Mouse (Mus musculus) spleen, postnatal 4 days (tissue): ENCODE measurements around the gene Exoc3l.
A peak's percentile ranks its signal among the peaks of the same experiment; 100 is the strongest.
"Not testable (repeated sequence)": the region's sequence is repeated elsewhere in the genome, so short reads cannot be mapped to it uniquely, and the experiment has no call there.

Experiments used
- DNase-seq, 2 experiments: peaks; one replicate each; pipeline ENCODE4 v3.0.0; 2022; ENCODE audit warnings: low spot score in 2 of 2

Gene Exoc3l

DNA sequence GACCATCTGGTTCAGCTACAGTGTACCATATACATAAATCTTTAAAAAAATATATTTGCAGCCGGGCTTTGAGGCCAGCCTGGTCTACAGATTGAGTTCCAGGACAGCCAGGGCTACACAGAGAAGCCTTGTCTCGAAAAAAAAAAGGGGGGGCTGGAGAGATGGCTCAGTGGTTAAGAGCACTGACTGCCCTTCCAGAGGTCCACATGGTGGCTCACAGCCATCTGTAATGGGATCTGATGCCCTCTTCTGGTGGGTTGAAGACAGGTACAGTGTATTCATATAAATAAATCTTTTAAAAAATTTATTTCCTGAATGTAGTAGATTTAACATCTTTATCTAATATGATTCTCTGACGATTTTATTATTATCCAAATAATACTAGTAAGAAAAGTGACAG lies 4.1 kb downstream of the Exoc3l start:
- peak in 1 of 2 experiments; percentile 13 for DNase-seq

- not testable (repeated sequence) for DNase-seq
Observed at GRCm38 (mm10) chr8:105291364-105291763, 4.5 kb downstream of the Exoc3l start.

- peak; percentile 91 to 99 for DNase-seq
Observed at GRCm38 (mm10) chr8:105290554-105291314, 5.2 kb downstream of the Exoc3l start.

DNA sequence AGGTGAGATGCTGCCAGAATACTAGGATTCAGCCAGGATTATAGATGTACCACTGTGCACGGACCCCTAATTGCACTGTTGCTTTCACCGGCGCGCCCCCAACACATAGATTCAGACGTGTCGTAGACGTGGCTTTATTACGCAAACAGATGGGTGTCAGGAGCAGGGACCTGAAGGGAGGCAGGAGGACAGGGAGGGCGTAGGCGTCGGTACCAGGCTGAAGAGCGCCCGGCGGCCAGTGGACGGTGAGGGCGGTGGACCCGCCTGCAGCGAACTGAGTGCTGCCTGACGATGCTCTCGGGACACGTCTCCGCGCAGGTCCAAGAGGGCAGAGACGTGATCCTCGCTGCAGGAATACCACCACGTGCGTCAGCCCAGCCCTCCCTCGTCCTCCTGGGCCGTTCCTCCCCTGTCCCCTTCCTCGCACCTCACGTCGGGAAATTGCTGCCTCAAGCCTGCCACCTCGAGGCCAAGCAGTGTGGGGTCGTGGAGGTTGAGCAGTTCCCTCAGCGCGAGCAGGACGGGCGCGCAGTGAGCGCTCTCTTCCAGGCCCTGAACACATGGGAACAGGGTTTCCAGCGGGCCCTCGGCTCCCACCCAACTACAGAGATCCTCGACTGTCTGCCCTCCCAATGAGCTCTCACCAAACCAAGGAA lies 6.0 kb downstream of the Exoc3l start, which contains the start of gene 4931428F04Rik:
TSS of gene 4931428F04Rik (minus strand) at position 60 of the 656 bp plus-strand sequence.
- no peak for DNase-seq

- DNase-seq = peak; percentile 91 to 95
Observed at GRCm38 (mm10) chr8:105288958-105289732, 6.8 kb downstream of the Exoc3l start.

DNA sequence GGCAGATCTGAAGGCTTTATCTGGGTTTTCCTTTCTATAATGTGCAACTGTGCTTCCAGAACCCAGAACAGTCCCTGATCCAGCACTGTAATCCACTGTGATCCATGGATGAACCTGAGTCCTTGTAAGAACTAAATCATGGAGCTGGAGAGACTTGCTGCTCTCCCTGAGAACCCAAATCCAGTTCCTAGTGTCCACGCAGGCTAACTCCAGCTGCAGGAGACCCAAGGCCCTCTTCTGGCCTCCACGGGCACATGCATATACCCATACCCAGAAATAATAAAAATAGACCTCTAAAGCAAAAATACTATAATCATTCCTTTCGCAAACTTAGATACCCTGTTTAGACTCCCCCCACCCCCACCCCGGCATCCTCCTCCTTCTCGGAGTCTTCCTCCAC lies 7.7 kb downstream of the Exoc3l start:
- DNase-seq = no peak

- DNase-seq = no peak
Observed at GRCm38 (mm10) chr8:105286907-105287306, 9.0 kb downstream of the Exoc3l start.

GRCm38 (mm10) chr8:105285514-105285913 lies 10.4 kb downstream of the Exoc3l start:
- DNase-seq = peak in 1 of 2 experiments; percentile 12

GRCm38 (mm10) chr8:105283074-105283473 lies 12.8 kb downstream of the Exoc3l start:
- DNase-seq = peak; percentile 55 to 82

- no peak for DNase-seq
Observed at GRCm38 (mm10) chr8:105282239-105282638, 13.7 kb downstream of the Exoc3l start.

- DNase-seq = no peak
Observed at GRCm38 (mm10) chr8:105281821-105282220, 14.1 kb downstream of the Exoc3l start.

DNA sequence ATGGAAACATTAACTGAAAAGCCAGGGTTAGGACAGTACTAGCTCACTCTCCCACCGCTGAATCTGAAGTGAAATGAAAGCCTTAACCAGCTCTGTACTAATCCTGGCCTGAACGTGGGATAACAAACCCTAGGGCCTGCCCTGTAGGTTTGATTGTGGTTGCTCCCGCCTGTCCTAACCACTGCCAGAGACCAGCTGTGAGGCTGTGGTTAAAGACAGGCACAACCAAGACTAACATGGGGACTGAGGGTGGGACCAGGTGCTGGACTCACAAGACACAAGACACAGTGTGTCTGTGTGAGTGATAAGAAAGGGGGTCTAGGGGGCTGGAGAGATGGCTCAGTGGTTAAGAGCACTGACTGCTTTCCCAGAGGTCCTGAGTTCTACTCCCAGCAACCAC lies 15.3 kb downstream of the Exoc3l start:
- no peak for DNase-seq

DNA sequence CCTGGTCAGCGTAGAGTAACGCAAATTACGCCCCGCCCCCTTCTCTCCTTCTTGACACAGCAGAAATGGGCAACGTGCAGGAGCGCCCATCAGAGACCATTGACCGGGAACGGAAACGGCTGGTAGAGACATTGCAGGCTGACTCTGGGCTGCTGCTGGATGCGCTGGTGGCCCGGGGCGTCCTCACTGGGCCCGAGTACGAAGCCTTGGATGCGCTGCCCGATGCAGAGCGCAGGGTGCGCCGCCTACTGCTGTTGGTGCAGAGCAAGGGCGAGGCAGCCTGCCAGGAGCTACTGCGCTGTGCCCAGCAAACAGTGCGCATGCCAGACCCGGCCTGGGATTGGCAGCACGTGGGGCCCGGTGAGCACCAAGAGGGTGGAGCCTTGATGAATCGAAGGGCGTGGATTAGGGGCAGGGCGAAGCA lies 17.0 kb downstream of the Exoc3l start:
- DNase-seq = peak; percentile 55 to 73

DNA sequence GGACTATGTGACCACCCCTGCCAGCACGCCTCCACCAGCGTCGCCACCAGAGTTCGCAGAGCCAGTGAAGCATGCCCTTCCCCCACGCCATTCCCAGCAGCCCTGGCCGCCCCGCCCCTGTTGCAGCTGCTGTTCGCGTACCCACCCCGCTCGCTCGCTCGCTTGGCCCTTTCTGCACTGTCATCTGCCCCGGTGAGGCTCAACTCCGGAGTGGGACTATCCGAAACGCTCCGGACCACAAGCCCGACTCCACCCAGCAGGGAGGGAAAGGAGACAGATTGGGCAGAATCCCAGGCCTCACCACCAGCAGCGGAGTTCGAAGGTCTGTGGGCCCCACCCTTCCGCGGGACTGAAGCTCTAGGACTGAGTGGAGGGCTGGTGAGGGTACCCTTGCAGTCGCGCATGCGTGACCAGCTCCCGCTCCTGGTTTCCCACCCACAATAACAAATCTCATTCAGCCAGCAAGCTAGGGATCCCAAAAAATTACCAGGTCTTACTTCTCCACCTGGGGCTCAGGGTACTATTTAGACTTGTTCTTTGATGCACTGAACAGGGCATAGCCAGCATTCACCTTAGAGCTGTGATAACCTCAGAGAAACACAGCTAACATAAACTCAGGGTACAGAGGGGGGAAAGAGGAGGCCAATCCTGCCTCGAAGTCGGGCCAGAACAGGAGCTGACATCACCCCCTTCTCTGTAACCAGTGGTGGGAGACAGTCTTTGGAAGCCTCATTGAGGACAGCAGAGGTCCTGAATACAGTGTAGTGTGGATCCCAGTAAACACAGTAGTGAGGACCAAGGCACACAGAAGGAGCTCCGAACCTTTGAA lies 19.4 kb downstream of the Exoc3l start:
- DNase-seq = no peak

DNA sequence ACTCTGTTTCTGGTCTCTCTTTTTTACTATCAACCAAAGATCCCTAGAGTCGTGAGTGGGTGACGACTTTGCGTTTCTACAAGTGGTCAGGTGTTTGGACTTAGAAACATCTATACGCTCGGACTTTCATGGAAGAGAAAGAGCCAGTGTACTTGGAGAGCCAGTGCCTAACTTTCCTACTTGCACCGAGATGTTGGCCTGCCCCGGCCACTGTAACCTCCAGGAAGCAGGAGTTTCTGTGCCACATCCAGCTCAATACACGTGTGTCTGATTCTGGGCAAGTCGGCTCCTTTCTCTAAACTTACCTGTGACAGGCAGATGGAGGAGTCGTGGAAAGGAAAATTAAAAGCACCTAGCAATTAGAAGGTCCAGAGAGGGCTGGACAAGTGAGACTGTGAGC lies 20.1 kb downstream of the Exoc3l start, which contains the start of gene Nol3:
TSS of gene Nol3 (plus strand) at position 301 of the 400 bp plus-strand sequence.
- DNase-seq = no peak

DNA sequence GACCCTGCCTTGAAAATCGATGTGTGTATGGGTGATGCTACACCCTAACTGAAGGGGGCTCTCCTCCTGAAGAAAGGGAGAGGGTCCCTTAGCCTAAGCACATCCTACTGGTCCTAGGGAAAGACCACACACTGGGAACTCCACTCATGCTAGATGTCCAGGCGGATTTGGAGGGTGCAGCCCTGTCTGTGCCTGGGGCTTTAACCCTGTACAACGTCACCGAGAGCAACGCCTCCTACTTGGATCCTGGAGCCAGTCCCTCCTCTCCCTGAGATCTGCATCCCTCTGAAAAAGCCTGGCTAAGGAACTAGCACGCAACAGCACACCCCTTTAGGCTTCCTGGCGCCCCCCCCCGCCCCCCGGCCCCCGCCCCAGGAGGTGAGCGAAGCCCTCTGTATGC lies 20.5 kb downstream of the Exoc3l start:
- no peak for DNase-seq

- DNase-seq = no peak
Observed at GRCm38 (mm10) chr8:105270916-105271186, 25.1 kb downstream of the Exoc3l start.

DNA sequence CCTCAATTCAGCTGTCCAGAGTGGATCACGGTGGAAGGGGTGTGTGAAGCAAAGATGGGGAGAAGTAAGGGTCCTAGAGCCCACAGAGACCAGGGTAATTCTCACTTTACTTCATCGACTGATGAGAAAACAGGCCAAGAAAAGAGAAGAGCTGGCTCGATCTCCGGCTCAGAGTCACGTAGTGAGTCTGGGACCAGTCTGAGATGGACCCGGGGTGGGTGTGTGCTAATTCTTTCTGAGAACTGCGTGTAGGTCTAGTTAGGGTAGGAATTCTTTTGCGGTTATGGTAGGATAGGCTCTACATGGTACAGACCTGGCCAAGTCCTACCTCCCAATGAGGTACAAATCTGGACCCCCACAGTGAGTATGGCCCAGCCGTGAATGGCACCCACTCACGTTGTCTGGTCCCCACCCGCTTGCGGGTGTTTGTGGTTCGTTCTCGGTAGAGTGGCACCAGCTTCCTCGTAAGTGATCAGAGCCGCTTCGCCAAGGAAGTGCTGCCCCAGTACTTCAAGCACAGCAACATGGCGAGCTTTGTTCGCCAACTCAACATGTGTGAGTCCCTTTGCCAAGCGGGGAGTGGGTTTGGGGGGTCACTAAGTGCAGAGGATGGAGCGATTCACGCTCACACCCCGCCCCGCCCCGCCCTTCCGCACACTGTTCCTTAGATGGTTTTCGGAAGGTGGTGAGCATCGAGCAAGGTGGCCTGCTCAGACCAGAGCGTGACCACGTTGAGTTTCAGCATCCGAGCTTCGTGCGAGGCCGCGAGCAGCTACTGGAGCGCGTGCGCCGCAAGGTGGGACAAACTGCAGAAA lies 25.6 kb downstream of the Exoc3l start:
- no peak for DNase-seq

- DNase-seq = no peak
Observed at GRCm38 (mm10) chr8:105269461-105269947, 26.4 kb downstream of the Exoc3l start, which contains the start of gene Hsf4. Gene Hsf4 (plus strand): TSS chr8:105269801.

DNA sequence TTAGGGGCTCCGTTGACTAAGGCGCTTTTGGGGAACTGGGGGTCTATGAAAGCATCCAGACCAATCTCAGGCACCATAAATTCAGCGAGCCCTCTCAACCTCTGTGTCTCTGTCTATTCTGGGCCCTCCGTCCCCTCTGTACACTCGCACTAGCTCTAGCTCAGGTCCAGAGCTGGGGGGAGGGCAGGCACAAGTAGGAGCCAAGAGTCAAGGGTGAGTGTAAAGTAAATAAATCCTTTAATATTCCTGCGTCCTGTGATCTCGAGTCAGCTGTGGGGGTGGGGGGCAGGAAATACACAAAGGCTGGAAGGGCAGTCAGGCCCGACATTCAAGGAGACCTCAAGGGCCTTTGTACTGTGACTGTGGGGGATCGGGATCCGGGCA lies 26.8 kb downstream of the Exoc3l start:
- DNase-seq = no peak
